Mouse (Mus musculus) thymus, adult 2 months (tissue): ENCODE data around the gene Apip.

Experiments used
- CTCF ChIP-seq: fragments of 200-500 bp; IDR thresholded peaks from 2 replicates; pipeline ENCODE4 v1.5.1; 2012; ENCODE audit warnings: mild to moderate bottlenecking, control low read depth, low read length, moderate library complexity, borderline replicate concordance; ENCODE audit not compliant: control insufficient read depth, poor library complexity, insufficient read depth; ENCODE audit errors: extremely low read depth
- POLR2A ChIP-seq: fragments of 200-500 bp; IDR thresholded peaks from 2 replicates; pipeline ENCODE4 v1.6.1; 2012; ENCODE audit warnings: mild to moderate bottlenecking, low read length, control low read depth, moderate library complexity; ENCODE audit not compliant: control insufficient read depth, poor library complexity, insufficient read depth; ENCODE audit errors: extremely low read depth

DNA sequence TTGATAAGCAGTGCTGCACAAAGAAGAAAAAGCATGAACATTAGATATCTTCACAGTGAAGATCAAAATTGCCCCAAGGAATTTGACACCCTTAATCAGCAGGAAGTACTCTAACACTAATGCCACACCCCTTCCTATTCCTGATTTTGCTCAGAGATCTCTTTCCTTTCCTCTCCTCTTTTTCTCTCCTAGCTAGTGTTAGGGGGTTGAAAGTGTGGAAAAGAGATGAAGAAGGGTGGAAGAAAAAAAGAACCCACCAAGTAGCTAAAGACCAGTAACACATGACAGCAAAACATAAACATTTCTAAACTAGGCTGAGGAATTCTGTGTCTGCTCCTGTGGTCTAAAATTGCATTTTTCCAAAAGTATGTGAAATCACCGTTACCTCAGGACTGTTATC lies 4.9 kb upstream of the Apip start:
- no peak for TF ChIP-seq CTCF
- TF ChIP-seq POLR2A = no peak
